Mouse (Mus musculus) midbrain, embryonic 12.5 days (tissue): ENCODE results near the gene Gm49510. TPM values are rescaled to one million over a fixed set of nuclear protein-coding genes. Genes with fewer than 3 reads are reported as not detected.

Experiments used
- ATAC-seq: fragments of 200-750 bp; cut with Nextera tagmentation; 2 replicates; pipeline ENCODE4 v1.8.0; 2017; ENCODE audit warnings: low read depth, moderate TSS enrichment, moderate library complexity; ENCODE audit not compliant: low FRiP score
- H3K27ac ChIP-seq: fragments of 300-500 bp; sonication (generic); replicated peaks from 2 replicates; pipeline ENCODE4 v1.5.1; 2016; ENCODE audit warnings: mild to moderate bottlenecking
- H3K27me3 ChIP-seq: fragments of 300-500 bp; sonication (generic); 2 replicates; pipeline ENCODE4 v1.6.1; 2016; ENCODE audit warnings: mild to moderate bottlenecking
- H3K36me3 ChIP-seq: fragments of 300-500 bp; sonication (generic); 2 replicates; pipeline ENCODE4 v1.6.1; 2016
- H3K4me1 ChIP-seq: fragments of 300-500 bp; sonication (generic); 2 replicates; pipeline ENCODE4 v1.6.1; 2016
- H3K4me2 ChIP-seq: fragments of 300-500 bp; sonication (generic); replicated peaks from 2 replicates; pipeline ENCODE4 v1.6.1; 2016; ENCODE audit warnings: mild to moderate bottlenecking, moderate library complexity
- H3K4me3 ChIP-seq: fragments of 300-500 bp; sonication (generic); 2 replicates; pipeline ENCODE4 v1.5.1; 2016; ENCODE audit warnings: mild to moderate bottlenecking
- H3K9ac ChIP-seq: fragments of 300-500 bp; sonication (generic); replicated peaks from 2 replicates; pipeline ENCODE4 v1.6.1; 2016; ENCODE audit warnings: mild to moderate bottlenecking, moderate library complexity
- H3K9me3 ChIP-seq: fragments of 300-500 bp; sonication (generic); 2 replicates; pipeline ENCODE4 v1.6.1; 2016; ENCODE audit warnings: mild to moderate bottlenecking
- WGBS: fragments of 180-500 bp; shearing (Covaris S2); methylation state at CpG from one replicate; pipeline ENCODE4 v1.1.7; 2016; 5-methylcytosine and 5-hydroxymethylcytosine counted together
- polyA plus RNA-seq: library from polyadenylated mRNA; unstranded; fragments of >200 nt; fragmentation: Nextera tagmentation; extraction: Ambion mirVana; gene quantifications from 2 replicates; pipeline ENCODE4 v1.2.1, GENCODE M21; 2016

The Gm49510 gene
- polyA plus RNA-seq, 1 experiment from 2014 or later: 0.10 TPM

DNA sequence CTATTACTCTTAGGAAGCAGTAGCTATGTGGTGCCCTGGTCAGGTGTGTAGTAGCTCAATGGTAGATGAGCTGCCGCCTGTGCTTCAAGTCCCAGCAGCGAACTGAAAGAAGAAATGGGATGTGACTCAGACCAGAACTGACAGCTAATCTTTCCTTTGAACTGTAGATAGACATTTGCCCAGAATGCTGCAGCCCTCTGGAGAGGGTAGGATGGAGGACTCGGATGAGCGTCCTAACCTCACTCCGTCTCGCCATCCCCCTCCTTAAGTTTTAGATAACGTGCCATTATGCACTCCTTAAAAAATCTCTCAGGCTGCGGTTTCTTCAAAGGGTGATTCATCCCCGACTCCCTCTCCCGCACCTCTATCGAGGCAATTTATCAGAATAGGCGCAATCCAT lies 20.4 kb downstream of the Gm49510 start:
- WGBS: 83% methylated on average over 12 of the region's 12 CpGs
- no peak for ATAC-seq
- H3K9me3 ChIP-seq: no peaks in the 10 kb centered on the region
- H3K9ac ChIP-seq: no peak overlapping the region
- peaks cover 20% of the 10 kb centered on the region for H3K36me3 ChIP-seq
- H3K4me3 ChIP-seq: no peak overlapping the region
- peaks cover 20% of the 10 kb centered on the region for H3K4me1 ChIP-seq
- no peak overlapping the region for H3K27ac ChIP-seq
- H3K27me3 ChIP-seq: 0 out of 2 replicates have a peak, but pooled peaks cover 5% of the 10 kb centered on the region
- H3K4me2 ChIP-seq: no peak overlapping the region

DNA sequence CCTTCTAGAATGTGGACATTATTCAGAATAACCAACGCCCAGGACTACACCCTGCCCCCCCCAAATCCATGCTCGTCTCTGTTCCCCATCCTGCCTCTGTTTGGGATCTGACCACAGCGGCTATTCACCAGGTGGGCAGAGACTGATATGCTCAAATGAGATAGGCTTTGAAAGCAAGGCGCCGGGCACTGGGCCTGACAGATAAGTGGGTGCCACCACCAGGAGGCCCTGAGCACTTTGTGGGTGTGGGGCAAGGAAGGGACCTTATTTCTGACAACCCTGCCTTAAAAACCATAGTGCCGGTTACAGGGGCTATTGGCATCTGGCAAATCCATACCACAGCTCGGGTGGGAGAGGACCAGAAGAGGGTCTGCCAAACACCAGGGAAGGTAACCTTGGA lies 23.2 kb downstream of the Gm49510 start:
- no peaks in the 10 kb centered on the region for H3K9me3 ChIP-seq
- no peak overlapping the region for H3K4me2 ChIP-seq
- no peak overlapping the region for H3K27ac ChIP-seq
- H3K4me1 ChIP-seq: peaks cover 26% of the 10 kb centered on the region
- H3K27me3 ChIP-seq: peaks cover 28% of the 10 kb centered on the region
- ATAC-seq: no peak
- WGBS: 87% methylated on average over 7 of the region's 7 CpGs
- H3K9ac ChIP-seq: no peak overlapping the region
- peaks cover 15% of the 10 kb centered on the region for H3K36me3 ChIP-seq
- H3K4me3 ChIP-seq: no peak overlapping the region

DNA sequence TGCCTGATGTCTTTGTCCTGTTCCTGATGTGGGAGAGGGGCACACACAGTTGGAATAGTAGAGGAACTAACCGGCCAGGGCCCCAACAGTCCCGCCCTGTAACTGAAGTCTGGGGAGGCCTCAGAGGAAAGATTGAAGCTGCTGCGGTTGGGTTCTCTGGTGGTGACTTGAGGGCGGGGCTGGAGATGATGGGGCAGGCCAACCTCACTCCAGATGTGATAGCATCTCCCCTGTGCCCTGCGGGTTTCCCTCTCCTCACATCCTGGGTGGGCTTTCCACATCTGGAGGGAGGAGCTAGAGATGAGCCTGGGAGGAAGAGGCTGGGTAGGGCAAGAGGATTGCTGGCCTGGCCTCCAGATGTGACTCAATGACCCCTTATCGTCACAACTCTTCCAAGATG lies 24.1 kb downstream of the Gm49510 start:
- Histone ChIP-seq H3K4me1 (peaks cover 35% of the 10 kb centered on the region), H3K4me2 (no peak overlapping the region), H3K9ac (no peak overlapping the region), H3K27me3 (peaks cover 28% of the 10 kb centered on the region), H3K36me3 (peaks cover 8% of the 10 kb centered on the region), H3K4me3 (no peak overlapping the region), H3K9me3 (no peaks in the 10 kb centered on the region), H3K27ac (no peak overlapping the region)
- ATAC-seq: no peak
- WGBS: 74% methylated on average over 6 of the region's 6 CpGs

DNA sequence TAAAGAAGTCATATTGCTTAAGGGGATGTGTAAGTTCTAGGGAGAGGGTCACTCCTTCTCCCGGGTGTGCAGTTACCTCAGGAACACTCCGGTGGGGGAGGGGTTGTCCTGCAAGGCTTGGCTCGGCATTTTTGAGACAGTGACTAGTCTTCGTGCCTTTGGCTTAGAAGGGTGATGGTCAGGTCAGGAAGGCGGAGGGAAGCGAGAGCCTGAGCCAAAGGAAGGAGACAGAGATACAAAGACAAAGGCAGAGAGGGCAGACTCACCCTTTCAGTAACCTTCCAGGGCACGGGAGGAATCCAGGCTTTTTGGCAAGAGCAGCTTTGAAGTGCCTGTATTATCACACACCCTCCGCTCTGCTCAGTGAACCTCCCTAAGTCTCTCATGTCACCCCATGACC lies 25.7 kb downstream of the Gm49510 start:
- Histone ChIP-seq H3K4me2 (no peak overlapping the region), H3K27ac (no peak overlapping the region), H3K4me1 (peaks cover 36% of the 10 kb centered on the region), H3K9me3 (no peaks in the 10 kb centered on the region), H3K4me3 (no peak overlapping the region), H3K9ac (no peak overlapping the region), H3K27me3 (peaks cover 28% of the 10 kb centered on the region), H3K36me3 (no peaks in the 10 kb centered on the region)
- ATAC-seq: no peak
- WGBS: 31% methylated on average over 8 of the region's 8 CpGs

DNA sequence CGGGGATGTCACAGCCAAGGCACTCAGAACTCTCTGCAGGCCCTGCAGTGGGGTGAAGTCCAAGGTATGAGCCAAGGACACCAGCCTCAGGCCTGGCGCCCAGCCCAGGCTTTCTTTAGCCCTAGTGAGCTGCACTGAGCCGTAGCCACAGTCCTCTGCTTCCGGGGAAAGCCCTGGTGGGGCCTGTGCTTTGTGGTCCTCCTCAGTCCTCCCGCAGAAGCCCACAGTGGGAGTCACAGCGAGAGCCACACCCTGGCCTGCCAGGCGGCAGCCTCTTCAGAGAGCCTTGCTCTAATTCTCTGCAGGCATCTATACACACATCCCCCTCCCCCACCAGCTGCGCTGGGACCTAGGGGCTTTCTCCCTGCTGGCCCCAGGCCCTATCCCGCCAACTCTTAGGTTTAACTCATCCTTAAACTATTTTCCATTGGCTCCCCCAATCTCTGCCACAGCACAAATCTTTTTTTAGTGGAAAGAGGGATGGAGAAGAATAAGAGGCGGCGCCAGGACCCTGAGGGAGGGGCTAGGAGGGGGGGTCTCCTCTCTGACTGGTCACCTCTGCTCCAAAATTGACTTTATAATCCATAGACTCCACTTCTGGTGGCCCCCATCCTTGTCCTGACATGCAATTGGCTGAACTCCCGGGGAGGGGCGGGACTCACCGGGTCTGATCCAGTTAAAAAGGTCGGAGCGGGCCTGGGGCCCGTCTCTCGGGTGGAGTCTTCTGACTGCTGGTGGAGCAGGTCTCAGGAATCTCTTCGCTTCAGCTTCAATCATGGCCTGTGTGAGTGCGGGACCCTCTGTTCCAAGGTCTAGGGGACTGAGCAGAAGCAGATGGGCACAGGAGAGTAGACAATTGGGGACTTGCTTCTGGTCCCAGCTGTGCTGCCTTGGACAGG lies 26.8 kb downstream of the Gm49510 start, which contains the start of gene Lgals1:
TSS of gene Lgals1 (plus strand) at position 705 of the 899 bp plus-strand sequence.
- 6% methylated on average over 20 of the region's 20 CpGs for WGBS
- no peak within 1 kb of the TSS; the same call in 1 of the 2 replicates for H3K9ac ChIP-seq
- H3K4me1 ChIP-seq: peaks cover 36% of the 10 kb centered on the region
- peaks cover 28% of the 10 kb centered on the region for H3K27me3 ChIP-seq
- peak within 1 kb of the TSS; percentile 61 for H3K27ac ChIP-seq
- no peaks in the 10 kb centered on the region for H3K36me3 ChIP-seq
- ATAC-seq: 0 out of 2 replicates have a peak, but pooled peaks have one; percentile 35
- H3K4me3 ChIP-seq: peak within 1 kb of the TSS; percentile 30
- H3K9me3 ChIP-seq: no peaks in the 10 kb centered on the region
- peak within 1 kb of the TSS; percentile 54 for H3K4me2 ChIP-seq

DNA sequence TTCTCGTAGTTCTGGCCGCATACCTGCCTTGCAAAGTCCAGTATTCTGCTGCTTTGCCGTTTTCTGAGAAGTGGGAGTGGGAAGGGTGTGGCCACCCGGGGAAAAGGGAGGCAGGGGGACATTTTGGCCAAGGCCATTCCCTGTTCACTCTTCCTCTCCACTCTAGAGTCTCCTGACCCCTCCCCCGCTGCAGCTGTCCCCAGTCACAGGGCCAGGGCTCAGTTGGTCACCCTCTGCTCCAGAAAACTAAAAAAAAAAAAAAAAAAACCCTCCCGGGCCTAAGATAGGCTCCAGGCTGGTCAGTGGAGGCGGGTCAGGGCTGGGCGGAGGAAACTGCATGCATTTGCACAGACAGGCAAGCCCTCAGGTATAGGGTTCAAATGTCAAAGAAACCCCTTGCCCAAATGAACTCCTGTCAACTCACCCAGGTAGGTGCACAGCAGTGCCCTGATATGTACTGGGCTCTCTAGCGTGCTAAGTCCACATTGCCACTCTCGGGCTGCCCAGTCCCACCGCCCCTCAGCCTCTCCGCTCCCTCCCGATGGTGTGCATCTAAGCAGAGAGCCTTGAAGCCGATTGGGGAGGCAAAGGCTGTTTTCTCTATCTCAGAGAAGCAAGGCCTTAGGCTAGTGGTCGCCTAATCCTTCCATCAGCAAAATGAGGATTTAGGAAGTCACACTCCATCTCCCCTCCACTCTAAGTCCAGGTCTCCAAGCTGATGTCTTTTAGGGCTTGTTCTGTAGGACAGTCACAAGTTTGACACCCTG lies 27.7 kb downstream of the Gm49510 start:
- Histone ChIP-seq H3K9ac (no peak overlapping the region; the same call in 1 of the 2 replicates), H3K36me3 (no peaks in the 10 kb centered on the region), H3K27me3 (peaks cover 28% of the 10 kb centered on the region), H3K4me3 (peak overlapping the region; percentile 30), H3K4me2 (peak overlapping the region; percentile 54), H3K27ac (0 out of 2 replicates have a peak overlapping the region, but pooled peaks have one; percentile 6), H3K4me1 (peaks cover 36% of the 10 kb centered on the region), H3K9me3 (no peaks in the 10 kb centered on the region)
- ATAC-seq: peak; percentile 35; the same call in 1 of the 2 replicates
- 24% methylated on average over 15 of the region's 15 CpGs for WGBS

DNA sequence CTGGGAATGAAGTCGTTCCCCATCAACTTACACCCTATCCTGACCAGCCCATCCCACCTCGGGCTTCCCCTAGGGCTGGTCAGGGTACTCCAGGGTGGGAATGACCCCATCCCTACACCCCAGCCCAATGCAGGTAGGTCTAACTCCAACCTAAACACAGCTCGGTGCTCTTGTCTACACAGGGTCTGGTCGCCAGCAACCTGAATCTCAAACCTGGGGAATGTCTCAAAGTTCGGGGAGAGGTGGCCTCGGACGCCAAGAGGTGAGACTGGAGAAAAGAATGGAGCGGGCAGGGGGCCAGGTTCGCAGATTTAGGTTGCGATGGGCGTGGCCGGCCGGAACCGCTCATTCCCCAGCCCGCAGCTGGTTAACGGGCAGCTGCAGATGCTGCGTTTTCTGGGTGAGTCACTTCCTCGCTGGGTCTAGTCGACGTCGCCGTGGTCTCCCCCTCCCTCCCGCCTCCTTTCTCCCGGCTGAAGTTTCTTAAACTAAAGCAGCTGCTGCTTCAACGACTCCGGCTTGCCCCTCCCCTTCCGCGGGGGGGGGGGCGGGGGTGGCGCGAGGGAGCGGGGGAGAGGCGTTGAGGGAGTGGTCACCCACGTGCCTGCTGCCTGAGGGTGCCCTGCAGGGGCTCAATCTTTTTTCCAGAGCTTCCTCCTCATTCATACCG lies 28.5 kb downstream of the Gm49510 start:
- H3K4me1 ChIP-seq: peaks cover 36% of the 10 kb centered on the region
- no peaks in the 10 kb centered on the region for H3K9me3 ChIP-seq
- WGBS: under 1% methylated on average over 34 of the region's 35 CpGs

DNA sequence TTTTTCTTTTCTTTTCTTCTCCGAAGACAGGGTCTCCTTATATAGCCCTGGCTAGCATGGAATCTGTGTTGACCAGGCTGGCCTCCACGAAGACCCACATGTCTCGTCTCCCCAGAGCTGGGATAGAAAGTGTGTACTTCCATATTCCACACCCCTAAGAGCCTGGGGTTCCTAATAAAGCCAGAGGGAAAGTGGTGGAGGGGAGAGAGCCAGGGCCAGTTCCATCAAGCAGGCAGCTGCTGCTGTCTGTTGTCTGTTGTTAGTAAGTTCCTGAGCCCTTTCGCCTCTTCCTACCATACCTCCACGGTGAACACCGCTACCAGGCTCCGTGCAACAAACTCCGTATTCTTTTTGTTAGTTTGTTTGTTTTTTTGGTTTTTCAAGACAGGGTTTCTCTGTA lies 29.1 kb downstream of the Gm49510 start:
- Histone ChIP-seq H3K27ac (no peak overlapping the region), H3K36me3 (no peaks in the 10 kb centered on the region), H3K27me3 (peaks cover 31% of the 10 kb centered on the region), H3K9ac (peak overlapping the region; percentile 48), H3K9me3 (no peaks in the 10 kb centered on the region), H3K4me3 (peak overlapping the region; percentile 30), H3K4me2 (peak overlapping the region; percentile 54), H3K4me1 (peaks cover 36% of the 10 kb centered on the region)
- ATAC-seq: no peak
- 55% methylated on average over 8 of the region's 8 CpGs for WGBS

More for the DNA sequence above, 28.5 kb downstream of the Gm49510 start:
- peak; percentile 50; the same call in 1 of the 2 replicates for ATAC-seq
- peak overlapping the region; percentile 54 for H3K4me2 ChIP-seq
- peak overlapping the region; percentile 30 for H3K4me3 ChIP-seq
- H3K9ac ChIP-seq: peak overlapping the region; percentile 48
- peaks cover 28% of the 10 kb centered on the region for H3K27me3 ChIP-seq
- H3K36me3 ChIP-seq: no peaks in the 10 kb centered on the region
- H3K27ac ChIP-seq: no peak overlapping the region

DNA sequence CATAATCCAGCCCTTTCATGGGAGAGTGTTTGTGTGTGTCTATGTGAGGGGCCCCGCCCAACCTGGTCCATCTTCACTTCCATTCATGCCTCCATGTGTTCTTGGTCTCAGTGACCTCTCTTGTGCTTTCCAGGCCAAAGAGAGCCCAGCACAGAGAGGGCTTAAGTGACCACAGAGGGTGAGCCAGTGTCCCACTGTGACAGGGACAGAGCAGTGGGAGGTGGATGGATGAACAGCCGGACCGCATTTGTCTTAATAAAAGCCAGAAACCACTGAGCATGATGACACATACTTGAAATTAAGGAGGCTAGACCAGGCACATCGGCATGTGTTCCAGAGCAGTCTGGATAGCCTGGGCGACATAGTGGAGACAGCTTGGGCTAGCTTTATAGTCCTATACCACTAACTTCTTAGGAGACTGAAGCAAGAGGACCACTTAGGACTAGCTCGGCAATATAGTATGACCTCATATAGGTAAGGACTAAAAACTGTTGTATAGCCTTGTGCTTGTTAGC lies 30.8 kb downstream of the Gm49510 start:
- H3K36me3 ChIP-seq: no peaks in the 10 kb centered on the region
- no peaks in the 10 kb centered on the region for H3K9me3 ChIP-seq
- H3K4me2 ChIP-seq: no peak overlapping the region
- H3K9ac ChIP-seq: no peak overlapping the region
- no peak overlapping the region for H3K4me3 ChIP-seq
- H3K27me3 ChIP-seq: peaks cover 26% of the 10 kb centered on the region
- peaks cover 33% of the 10 kb centered on the region for H3K4me1 ChIP-seq
- no peak for ATAC-seq
- H3K27ac ChIP-seq: no peak overlapping the region
- 95% methylated on average over 6 of the region's 6 CpGs for WGBS

DNA sequence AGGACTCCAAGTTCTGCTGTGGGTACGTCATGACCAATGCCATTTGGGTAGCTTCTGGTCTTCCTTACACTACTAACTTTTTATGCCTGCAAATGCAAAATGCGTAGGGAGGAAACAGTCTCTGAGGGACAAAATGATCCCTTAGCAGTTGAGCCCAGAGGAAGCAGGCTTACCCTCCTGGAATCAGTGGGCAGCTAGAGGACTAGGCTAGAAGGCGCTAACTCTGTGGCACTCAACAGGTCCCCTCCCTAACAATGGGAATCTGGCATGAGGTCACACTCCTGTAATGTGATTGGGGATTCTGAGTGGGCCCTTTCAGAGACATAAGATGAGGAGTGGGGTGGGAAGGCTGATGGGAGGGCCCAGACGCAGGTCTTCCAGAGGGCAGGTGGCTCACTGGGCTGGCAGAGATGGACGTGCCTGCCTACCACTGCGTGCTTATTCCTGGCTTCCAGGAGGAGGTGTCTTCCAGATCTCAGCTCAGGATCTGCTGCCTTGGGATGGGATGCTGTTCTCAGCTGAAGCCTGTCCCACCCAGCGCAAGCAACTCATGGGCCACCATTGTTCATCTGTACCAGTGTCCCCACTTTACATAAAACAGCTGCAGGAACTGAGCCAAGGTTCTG lies 31.4 kb downstream of the Gm49510 start:
- ATAC-seq: no peak
- Histone ChIP-seq H3K36me3 (no peaks in the 10 kb centered on the region), H3K4me3 (no peak overlapping the region), H3K4me2 (no peak overlapping the region), H3K9me3 (no peaks in the 10 kb centered on the region), H3K9ac (no peak overlapping the region), H3K27ac (no peak overlapping the region), H3K27me3 (peaks cover 20% of the 10 kb centered on the region), H3K4me1 (peaks cover 34% of the 10 kb centered on the region)
- WGBS: 88% methylated on average over 7 of the region's 7 CpGs

DNA sequence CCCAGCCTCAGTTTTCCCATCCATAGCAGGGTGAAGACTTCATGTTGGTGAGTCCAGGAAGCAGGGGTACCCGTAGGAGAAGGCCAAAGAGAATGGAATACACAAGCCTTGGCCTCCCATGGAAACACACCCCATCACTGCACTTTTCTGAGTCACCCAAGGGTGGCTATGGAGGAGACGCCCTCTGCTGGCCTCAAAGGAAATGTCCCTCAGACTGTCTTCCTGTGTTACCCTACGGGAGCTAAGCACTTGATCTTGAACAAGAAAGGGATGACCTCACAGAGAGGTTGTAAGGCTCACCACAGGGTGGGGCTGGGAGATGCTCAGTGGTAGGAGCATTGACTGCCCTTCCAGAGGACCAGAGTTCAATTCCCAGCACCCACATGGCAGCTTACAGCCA lies 32.1 kb downstream of the Gm49510 start:
- 33% methylated on average over 3 of the region's 3 CpGs for WGBS
- no peak for ATAC-seq
- no peak overlapping the region for H3K4me3 ChIP-seq
- no peak overlapping the region for H3K4me2 ChIP-seq
- no peak overlapping the region for H3K9ac ChIP-seq
- H3K9me3 ChIP-seq: no peaks in the 10 kb centered on the region
- no peak overlapping the region for H3K27ac ChIP-seq
- H3K27me3 ChIP-seq: peaks cover 14% of the 10 kb centered on the region
- H3K36me3 ChIP-seq: peaks cover under 1% of the 10 kb centered on the region; the same call in 1 of the 2 replicates
- peaks cover 34% of the 10 kb centered on the region for H3K4me1 ChIP-seq
